Mouse (Mus musculus): ENCODE data around the gene Grin1. TPM values are rescaled to one million over a fixed set of nuclear protein-coding genes. Genes with fewer than 3 reads are reported as not detected.
A peak's percentile ranks its signal among the peaks of the same experiment; 100 is the strongest.

Grin1 gene
- polyA plus RNA-seq (2015; fragmentation: Nextera tagmentation; extraction: Ambion mirVana) = 0.25 and 0.28 TPM in 2 replicates

- peaks cover 8% of the 10 kb centered on the region for H3K4me1 ChIP-seq (replicated peaks)
- no peak within 1 kb of the TSS for H3K9ac ChIP-seq
- H3K27me3 ChIP-seq = peaks cover 72% of the 10 kb centered on the region
- peak within 1 kb of the TSS; percentile 34 for H3K4me3 ChIP-seq
- H3K4me2 ChIP-seq = peak within 1 kb of the TSS; percentile 62
- H3K36me3 ChIP-seq = no peaks in the 10 kb centered on the region
- H3K9me3 ChIP-seq (replicated peaks) = no peaks in the 10 kb centered on the region
- H3K27ac ChIP-seq = no peak within 1 kb of the TSS
- no peak; the same call in 1 of the 2 replicates for ATAC-seq (replicated peaks; ENCODE audit: insufficient number of reproducible peaks, insufficient read depth, low FRiP score, low read depth)
- 9% methylated on average over 58 of the region's 58 CpGs for WGBS
Measured at GRCm38 (mm10) chr2:25318971-25319773, at the start of gene Grin1. TSS of gene Grin1 (minus strand) at chr2:25319187.

GRCm38 (mm10) chr2:25365091-25365761 is 46.2 kb upstream of the Grin1 start, which contains the start of gene Uap1l1:
TSS of gene Uap1l1 (minus strand) at chr2:25365682.
- WGBS = under 1% methylated on average over 54 of the region's 54 CpGs
- H3K4me2 ChIP-seq = peak within 1 kb of the TSS; percentile 91
- H3K4me3 ChIP-seq = peak within 1 kb of the TSS; percentile 62
- peaks cover 3% of the 10 kb centered on the region; the same call in 1 of the 2 replicates for H3K36me3 ChIP-seq
- peaks cover 9% of the 10 kb centered on the region for H3K4me1 ChIP-seq (replicated peaks)
- H3K27ac ChIP-seq = peak within 1 kb of the TSS; percentile 32
- H3K27me3 ChIP-seq = peaks cover 25% of the 10 kb centered on the region
- peak; percentile 85 for ATAC-seq (replicated peaks; ENCODE audit: insufficient number of reproducible peaks, insufficient read depth, low FRiP score, low read depth)
- H3K9me3 ChIP-seq (replicated peaks) = no peaks in the 10 kb centered on the region
- peak within 1 kb of the TSS; percentile 72 for H3K9ac ChIP-seq

GRCm38 (mm10) chr2:25364761-25365090 is 45.7 kb upstream of the Grin1 start:
- Histone ChIP-seq H3K4me1 (replicated peaks) (peaks cover 9% of the 10 kb centered on the region), H3K27ac (no peak overlapping the region), H3K4me2 (peak overlapping the region; percentile 91), H3K4me3 (peak overlapping the region; percentile 62), H3K27me3 (peaks cover 25% of the 10 kb centered on the region), H3K9me3 (replicated peaks) (no peaks in the 10 kb centered on the region), H3K9ac (peak overlapping the region; percentile 72), H3K36me3 (peaks cover 3% of the 10 kb centered on the region; the same call in 1 of the 2 replicates)
- WGBS = 37% methylated on average over 9 of the region's 9 CpGs
- no peak; the same call in 1 of the 2 replicates for ATAC-seq (replicated peaks; ENCODE audit: insufficient number of reproducible peaks, insufficient read depth, low FRiP score, low read depth)

- no peak for ATAC-seq (replicated peaks; ENCODE audit: insufficient number of reproducible peaks, insufficient read depth, low FRiP score, low read depth)
- no peak overlapping the region for H3K9ac ChIP-seq
- H3K4me2 ChIP-seq = peak overlapping the region; percentile 91
- no peaks in the 10 kb centered on the region for H3K9me3 ChIP-seq (replicated peaks)
- H3K27me3 ChIP-seq = peaks cover 25% of the 10 kb centered on the region
- peaks cover 9% of the 10 kb centered on the region for H3K4me1 ChIP-seq (replicated peaks)
- H3K36me3 ChIP-seq = peaks cover 3% of the 10 kb centered on the region; the same call in 1 of the 2 replicates
- H3K4me3 ChIP-seq = peak overlapping the region; percentile 62
- no peak overlapping the region for H3K27ac ChIP-seq
- 91% methylated on average over 4 of the region's 4 CpGs for WGBS
Measured at GRCm38 (mm10) chr2:25364313-25364712, 45.3 kb upstream of the Grin1 start.

- 48% methylated on average over 13 of the region's 13 CpGs for WGBS
- Histone ChIP-seq H3K36me3 (peaks cover 3% of the 10 kb centered on the region; the same call in 1 of the 2 replicates), H3K4me2 (no peak overlapping the region), H3K9me3 (replicated peaks) (no peaks in the 10 kb centered on the region), H3K27me3 (peaks cover 21% of the 10 kb centered on the region), H3K27ac (no peak overlapping the region), H3K4me3 (no peak overlapping the region), H3K9ac (no peak overlapping the region), H3K4me1 (replicated peaks) (peaks cover 9% of the 10 kb centered on the region)
- ATAC-seq (replicated peaks; ENCODE audit: insufficient number of reproducible peaks, insufficient read depth, low FRiP score, low read depth) = no peak
Measured at GRCm38 (mm10) chr2:25363478-25364178, 44.6 kb upstream of the Grin1 start.

GRCm38 (mm10) chr2:25359848-25360247 is 40.9 kb upstream of the Grin1 start:
- no peak overlapping the region for H3K4me2 ChIP-seq
- H3K4me3 ChIP-seq = no peak overlapping the region
- H3K36me3 ChIP-seq = peaks cover 3% of the 10 kb centered on the region; the same call in 1 of the 2 replicates
- no peak overlapping the region for H3K9ac ChIP-seq
- no peak for ATAC-seq (replicated peaks; ENCODE audit: insufficient number of reproducible peaks, insufficient read depth, low FRiP score, low read depth)
- peaks cover 17% of the 10 kb centered on the region for H3K4me1 ChIP-seq (replicated peaks)
- no peaks in the 10 kb centered on the region for H3K9me3 ChIP-seq (replicated peaks)
- H3K27me3 ChIP-seq = peaks cover 5% of the 10 kb centered on the region; the same call in 1 of the 2 replicates
- 65% methylated on average over 4 of the region's 4 CpGs for WGBS
- no peak overlapping the region for H3K27ac ChIP-seq

- peaks cover 11% of the 10 kb centered on the region; the same call in 1 of the 2 replicates for H3K36me3 ChIP-seq
- no peaks in the 10 kb centered on the region for H3K9me3 ChIP-seq (replicated peaks)
- no peaks in the 10 kb centered on the region for H3K27me3 ChIP-seq
- peak within 1 kb of the TSS; percentile 31 for H3K9ac ChIP-seq
- ATAC-seq (replicated peaks; ENCODE audit: insufficient number of reproducible peaks, insufficient read depth, low FRiP score, low read depth) = peak; percentile 56
- H3K4me3 ChIP-seq = peak within 1 kb of the TSS; percentile 51
- H3K27ac ChIP-seq = no peak within 1 kb of the TSS
- WGBS = 4% methylated on average over 13 of the region's 13 CpGs
- peaks cover 14% of the 10 kb centered on the region for H3K4me1 ChIP-seq (replicated peaks)
- peak within 1 kb of the TSS; percentile 71 for H3K4me2 ChIP-seq
Measured at GRCm38 (mm10) chr2:25356208-25357079, 37.5 kb upstream of the Grin1 start, which contains the start of gene Dpp7. TSS of gene Dpp7 (minus strand) at chr2:25356359.

GRCm38 (mm10) chr2:25355419-25356066 is 36.6 kb upstream of the Grin1 start:
- peak overlapping the region; percentile 71 for H3K4me2 ChIP-seq
- no peak overlapping the region for H3K27ac ChIP-seq
- H3K4me3 ChIP-seq = peak overlapping the region; percentile 51
- ATAC-seq (replicated peaks; ENCODE audit: insufficient number of reproducible peaks, insufficient read depth, low FRiP score, low read depth) = 0 out of 2 replicates have a peak, but pooled peaks have one; percentile 2
- no peaks in the 10 kb centered on the region for H3K9me3 ChIP-seq (replicated peaks)
- 38% methylated on average over 18 of the region's 18 CpGs for WGBS
- H3K36me3 ChIP-seq = peaks cover 20% of the 10 kb centered on the region
- peak overlapping the region; percentile 31; the same call in 1 of the 2 replicates for H3K9ac ChIP-seq
- H3K27me3 ChIP-seq = no peaks in the 10 kb centered on the region
- H3K4me1 ChIP-seq (replicated peaks) = peaks cover 14% of the 10 kb centered on the region

- Histone ChIP-seq H3K4me2 (no peak overlapping the region), H3K27ac (no peak overlapping the region), H3K9me3 (replicated peaks) (no peaks in the 10 kb centered on the region), H3K36me3 (peaks cover 33% of the 10 kb centered on the region), H3K27me3 (no peaks in the 10 kb centered on the region), H3K9ac (no peak overlapping the region), H3K4me3 (no peak overlapping the region), H3K4me1 (replicated peaks) (peaks cover 14% of the 10 kb centered on the region)
- WGBS = 88% methylated on average over 6 of the region's 6 CpGs
- no peak for ATAC-seq (replicated peaks; ENCODE audit: insufficient number of reproducible peaks, insufficient read depth, low FRiP score, low read depth)
Measured at GRCm38 (mm10) chr2:25354211-25354610, 35.2 kb upstream of the Grin1 start.

GRCm38 (mm10) chr2:25350701-25351100 is 31.7 kb upstream of the Grin1 start:
- Histone ChIP-seq H3K27me3 (no peaks in the 10 kb centered on the region), H3K27ac (no peak overlapping the region), H3K4me2 (no peak overlapping the region), H3K36me3 (peaks cover 65% of the 10 kb centered on the region), H3K4me1 (replicated peaks) (peaks cover 4% of the 10 kb centered on the region), H3K9ac (no peak overlapping the region), H3K9me3 (replicated peaks) (no peaks in the 10 kb centered on the region), H3K4me3 (no peak overlapping the region)
- 92% methylated on average over 3 of the region's 3 CpGs for WGBS
- no peak for ATAC-seq (replicated peaks; ENCODE audit: insufficient number of reproducible peaks, insufficient read depth, low FRiP score, low read depth)

Data from heart, embryonic 15.5 days (tissue).